Mouse (Mus musculus): ENCODE results near the gene Bace1.

DNA sequence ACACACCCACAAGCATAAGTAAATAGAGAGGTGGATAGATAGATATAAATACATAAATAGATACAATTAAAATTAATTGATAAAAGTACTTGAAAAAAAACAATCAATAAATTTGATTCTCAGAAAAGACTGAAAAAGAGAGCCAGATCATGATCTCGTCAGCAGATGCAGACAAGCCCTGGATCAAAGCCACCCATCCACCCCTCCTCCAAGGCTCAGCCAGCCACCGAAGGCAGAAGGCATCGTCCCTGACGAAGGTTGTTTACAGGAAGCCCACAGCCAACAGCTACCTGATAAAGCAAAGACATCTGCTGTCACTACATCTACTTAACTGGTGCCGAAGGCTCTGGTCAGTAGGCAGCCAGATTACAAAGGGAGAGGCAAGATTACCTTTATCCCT, 26.4 kb upstream of the Bace1 start:
- no peak for TF ChIP-seq CTCF (IDR thresholded peaks at IDR 0.05; ENCODE audit: low read depth)
- no peak for TF ChIP-seq EP300 (IDR thresholded peaks at IDR 0.05; ENCODE audit: low read depth)
